Mouse (Mus musculus): ENCODE measurements around the gene Lsamp.

DNA sequence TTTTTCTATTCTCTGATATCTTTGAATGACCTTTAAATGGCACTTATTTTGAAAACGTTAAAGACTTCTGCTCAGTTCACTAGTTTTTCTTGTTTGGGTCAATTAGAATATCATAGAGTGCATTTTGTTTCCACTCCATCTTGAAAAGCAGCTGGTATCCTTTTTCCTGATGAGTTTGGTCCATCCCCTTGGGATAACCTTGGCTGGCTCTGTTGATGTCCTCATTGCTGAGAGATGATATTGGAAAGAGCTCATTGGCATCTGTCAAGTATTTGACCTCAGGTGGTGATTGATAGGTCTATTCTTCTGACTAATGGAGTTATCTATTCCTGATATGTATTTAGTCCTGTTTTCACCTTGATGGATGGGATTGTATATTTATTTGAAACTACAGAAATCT, 454.7 kb downstream of the Lsamp start:
- no peak for TF ChIP-seq CTCF (IDR thresholded peaks at IDR 0.05; ENCODE audit: low read depth)
- TF ChIP-seq EP300 (IDR thresholded peaks at IDR 0.05; ENCODE audit: low read depth) = no peak
